Mouse (Mus musculus) gastrocnemius, adult 2 months (tissue): Measurements from ENCODE around the gene Rhod. TPM values are rescaled to one million over a fixed set of nuclear protein-coding genes. Genes with fewer than 3 reads are reported as not detected.
"Not testable (repeated sequence)": the region's sequence is repeated elsewhere in the genome, so short reads cannot be mapped to it uniquely, and the experiment has no call there.

Experiments used
- DNase-seq: peaks from one replicate; pipeline ENCODE4 v3.0.0; 2022
- H3K27ac ChIP-seq: fragments of 200-600 bp; 2 replicates; pipeline ENCODE4 v1.8.1; 2022; ENCODE audit warnings: mild to moderate bottlenecking
- H3K4me3 ChIP-seq: fragments of 200-600 bp; 2 replicates; pipeline ENCODE4 v1.8.1; 2022; ENCODE audit warnings: mild to moderate bottlenecking, moderate library complexity
- CTCF ChIP-seq: fragments of 200-600 bp; IDR thresholded peaks from 2 replicates; pipeline ENCODE4 v1.8.1; 2022; ENCODE audit warnings: antibody characterized with exemption, mild to moderate bottlenecking, moderate library complexity
- intact Hi-C: fragments of 180-260 bp; cut with DNase I; formaldehyde crosslinking; loops from one replicate; pipeline ENCODE4 v1.15.1; 2025
- total RNA-seq, 2 experiments: library from RNA; stranded (reverse); gene quantifications; 2 replicates each; pipeline ENCODE4 v1.2.3; 2021

Rhod gene
- total RNA-seq, 2 experiments from 2014 or later = 0.28 to 0.73 TPM

GRCm38 (mm10) chr19:4468363-4468762, 29.1 kb upstream of the Rhod start:
- intact Hi-C loops = no loop called here

GRCm38 (mm10) chr19:4464666-4465065, 25.4 kb upstream of the Rhod start:
- H3K4me3 ChIP-seq = no peak overlapping the region
- no peak overlapping the region for H3K27ac ChIP-seq
- TF ChIP-seq CTCF = no peak
- intact Hi-C loops = no loop called here
- DNase-seq = no peak

More at GRCm38 (mm10) chr19:4468363-4468762, 29.1 kb upstream of the Rhod start:
- peak; percentile 41 for TF ChIP-seq CTCF
- Histone ChIP-seq H3K27ac (no peak overlapping the region), H3K4me3 (no peak overlapping the region)
- DNase-seq = no peak

DNA sequence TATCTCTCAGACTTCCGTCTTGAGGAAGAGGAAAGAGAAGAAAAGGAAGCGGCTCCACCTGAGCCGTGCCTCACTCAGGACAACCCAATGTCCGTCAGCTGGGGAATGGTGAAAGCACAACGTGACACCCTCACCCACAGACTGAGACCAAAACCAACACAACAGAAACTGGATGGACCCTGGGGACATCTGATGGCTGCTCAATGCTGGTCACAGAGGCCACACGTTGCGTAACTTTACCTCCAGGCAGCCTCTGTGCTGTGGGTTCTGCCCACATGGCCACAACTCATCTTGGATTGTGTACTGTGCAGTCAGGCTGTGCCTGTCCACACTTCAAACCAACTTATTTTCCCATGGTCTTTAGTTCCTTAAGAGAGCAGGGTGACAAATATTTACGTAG, 22.7 kb upstream of the Rhod start:
- Histone ChIP-seq H3K27ac (no peak overlapping the region), H3K4me3 (no peak overlapping the region)
- intact Hi-C loops = no loop called here
- no peak for DNase-seq
- no peak for TF ChIP-seq CTCF

- DNase-seq = peak; percentile 47
Measured at GRCm38 (mm10) chr19:4456227-4456626, 17.0 kb upstream of the Rhod start.

DNA sequence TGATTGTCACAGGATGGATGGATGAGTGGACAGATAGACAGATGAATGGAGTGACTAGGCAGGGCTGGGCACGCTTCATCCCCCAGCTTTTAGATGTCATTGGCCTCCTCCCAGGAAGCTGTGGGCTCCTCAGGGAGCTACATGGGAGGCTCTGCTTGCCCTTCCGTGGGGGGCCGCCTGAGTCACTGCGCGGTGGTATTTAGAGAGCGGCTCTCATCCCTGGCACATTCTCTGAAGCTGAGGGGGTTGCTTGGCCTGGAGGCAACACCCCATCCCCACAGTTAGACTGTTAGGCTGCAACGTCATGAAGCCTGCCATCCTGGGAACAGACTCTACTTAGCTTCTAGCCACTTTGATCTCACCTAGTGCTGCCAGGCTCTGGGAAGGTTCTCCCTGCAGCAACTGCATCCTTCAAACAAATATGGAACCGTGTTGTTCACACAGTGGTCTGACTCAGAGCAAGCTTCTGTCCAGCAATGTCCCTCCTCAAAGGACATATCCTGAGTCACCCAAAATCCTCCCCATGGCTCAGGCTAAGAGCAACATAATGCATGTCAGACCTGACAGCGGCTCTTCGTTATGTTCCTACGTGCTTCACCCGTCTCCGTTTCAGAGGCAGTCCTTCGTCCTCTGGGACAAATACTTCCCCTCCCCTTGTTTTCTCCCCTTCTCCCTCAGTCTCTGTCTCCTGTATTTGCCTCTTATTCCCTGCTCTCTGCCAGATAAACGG, 16.0 kb upstream of the Rhod start:
- Histone ChIP-seq H3K4me3 (no peak overlapping the region), H3K27ac (no peak overlapping the region)
- TF ChIP-seq CTCF = no peak
- intact Hi-C loops = no loop called here
- no peak for DNase-seq

More at GRCm38 (mm10) chr19:4456227-4456626, 17.0 kb upstream of the Rhod start:
- no peak overlapping the region for H3K4me3 ChIP-seq
- H3K27ac ChIP-seq = no peak overlapping the region
- intact Hi-C loops = no loop called here
- peak; percentile 62 for TF ChIP-seq CTCF

- intact Hi-C loops = not testable (repeated sequence)
Measured at GRCm38 (mm10) chr19:4454040-4454439, 14.8 kb upstream of the Rhod start.

GRCm38 (mm10) chr19:4452525-4452924, 13.3 kb upstream of the Rhod start:
- intact Hi-C loops = no loop called here
- Histone ChIP-seq H3K27ac (no peak overlapping the region), H3K4me3 (no peak overlapping the region)
- TF ChIP-seq CTCF = no peak
- no peak for DNase-seq

More at GRCm38 (mm10) chr19:4454040-4454439, 14.8 kb upstream of the Rhod start:
- not testable (repeated sequence) for H3K4me3 ChIP-seq, H3K27ac ChIP-seq, DNase-seq

- DNase-seq = no peak
- Histone ChIP-seq H3K4me3 (no peak overlapping the region), H3K27ac (no peak overlapping the region)
- no peak for TF ChIP-seq CTCF
- intact Hi-C loops = no loop called here
Measured at GRCm38 (mm10) chr19:4451965-4452364, 12.7 kb upstream of the Rhod start.

DNA sequence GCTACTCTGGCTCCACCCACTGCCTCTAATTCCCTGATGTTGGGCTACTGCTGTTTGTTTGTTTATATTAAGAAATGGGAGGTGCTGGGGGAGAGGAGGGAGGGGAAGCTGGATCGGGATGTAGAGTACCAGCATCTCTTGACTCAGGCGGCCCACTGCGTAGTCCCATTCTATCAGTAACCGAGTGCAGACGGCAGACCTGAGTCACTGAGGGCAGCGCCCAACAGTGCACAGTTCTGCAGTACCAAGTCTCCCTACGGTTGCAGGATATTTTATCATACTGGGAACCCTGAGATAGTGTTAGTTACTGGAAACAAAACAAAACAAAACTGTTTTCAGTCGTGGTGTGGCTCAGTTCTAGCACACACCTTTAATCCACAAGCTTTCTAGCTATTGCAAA, 11.9 kb upstream of the Rhod start:
- no peak for DNase-seq
- H3K27ac ChIP-seq = no peak overlapping the region
- no peak for TF ChIP-seq CTCF
- intact Hi-C loops = no loop called here
- no peak overlapping the region for H3K4me3 ChIP-seq

DNA sequence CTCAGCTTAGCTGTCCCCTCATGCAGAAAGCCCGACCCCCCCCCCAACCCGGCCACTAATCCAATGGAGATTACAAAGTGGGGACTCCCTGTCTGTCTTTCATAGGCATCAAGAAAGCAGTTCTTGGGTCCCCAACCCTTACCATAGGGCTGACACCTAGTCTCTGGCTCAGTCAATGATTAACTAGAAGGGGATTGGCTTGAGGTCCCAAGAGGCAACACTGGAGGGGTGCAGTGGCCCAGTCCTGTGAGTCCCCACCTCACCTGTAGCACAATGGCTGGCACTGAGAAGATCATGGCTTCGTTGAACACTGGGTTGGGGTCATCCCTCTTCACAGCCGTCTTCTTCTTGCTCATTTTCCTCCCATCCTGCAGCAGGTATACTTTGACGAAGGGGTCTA, 11.4 kb upstream of the Rhod start:
- no peak for DNase-seq
- no peak overlapping the region for H3K4me3 ChIP-seq
- intact Hi-C loops = no loop called here
- no peak overlapping the region for H3K27ac ChIP-seq
- no peak for TF ChIP-seq CTCF

- H3K4me3 ChIP-seq = no peak overlapping the region
- no peak for TF ChIP-seq CTCF
- no peak overlapping the region for H3K27ac ChIP-seq
- DNase-seq = no peak
- intact Hi-C loops = loop anchor here (10.0 kb wide), 1 partner anchor 194 kb away; no protein-coding TSS in a partner anchor
Measured at GRCm38 (mm10) chr19:4449230-4449629, 10.0 kb upstream of the Rhod start.

DNA sequence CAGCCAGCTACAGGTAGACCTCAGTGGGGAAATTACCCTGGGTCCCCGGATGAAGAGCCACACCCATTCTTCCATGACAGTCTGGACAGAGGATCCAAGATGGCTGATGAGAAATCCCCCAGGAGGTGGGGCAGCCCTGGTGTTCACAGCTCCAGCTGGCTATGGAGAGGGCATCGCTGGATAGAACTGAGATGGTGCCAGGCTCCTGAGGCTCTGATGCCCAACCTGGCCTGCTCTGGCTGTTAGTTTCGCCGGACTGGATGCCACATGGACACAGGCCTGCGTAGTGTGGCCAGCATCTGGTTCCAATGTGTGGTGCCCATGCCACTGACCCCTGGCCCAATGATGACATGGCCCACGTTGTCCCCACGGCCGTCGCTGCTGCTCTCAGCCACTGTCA, 8.2 kb upstream of the Rhod start:
- intact Hi-C loops = loop anchor here (10.0 kb wide), 1 partner anchor 193 kb away; no protein-coding TSS in a partner anchor
- Histone ChIP-seq H3K4me3 (no peak overlapping the region), H3K27ac (peak overlapping the region; percentile 51)
- peak; percentile 60 for DNase-seq
- TF ChIP-seq CTCF = no peak

- peak; percentile 72 for DNase-seq
- intact Hi-C loops = loop anchor here (10.0 kb wide), 1 partner anchor 192 kb away; no protein-coding TSS in a partner anchor
Measured at GRCm38 (mm10) chr19:4446661-4447420, 7.6 kb upstream of the Rhod start.

More at GRCm38 (mm10) chr19:4446661-4447420, 7.6 kb upstream of the Rhod start:
- no peak for TF ChIP-seq CTCF
- no peak overlapping the region for H3K4me3 ChIP-seq
- peak overlapping the region; percentile 51 for H3K27ac ChIP-seq
